Mouse (Mus musculus) 416B (cell line): ENCODE results near the gene Iqck.

Source experiments
- DNase-seq: peaks from one replicate; pipeline ENCODE4 v3.0.0; 2011; ENCODE audit warnings: low read depth

Gene Iqck

GRCm38 (mm10) chr7:118953626-118954282 is 98.2 kb downstream of the Iqck start:
- DNase-seq = no peak

GRCm38 (mm10) chr7:118954968-118955367 is 99.4 kb downstream of the Iqck start:
- no peak for DNase-seq

DNA sequence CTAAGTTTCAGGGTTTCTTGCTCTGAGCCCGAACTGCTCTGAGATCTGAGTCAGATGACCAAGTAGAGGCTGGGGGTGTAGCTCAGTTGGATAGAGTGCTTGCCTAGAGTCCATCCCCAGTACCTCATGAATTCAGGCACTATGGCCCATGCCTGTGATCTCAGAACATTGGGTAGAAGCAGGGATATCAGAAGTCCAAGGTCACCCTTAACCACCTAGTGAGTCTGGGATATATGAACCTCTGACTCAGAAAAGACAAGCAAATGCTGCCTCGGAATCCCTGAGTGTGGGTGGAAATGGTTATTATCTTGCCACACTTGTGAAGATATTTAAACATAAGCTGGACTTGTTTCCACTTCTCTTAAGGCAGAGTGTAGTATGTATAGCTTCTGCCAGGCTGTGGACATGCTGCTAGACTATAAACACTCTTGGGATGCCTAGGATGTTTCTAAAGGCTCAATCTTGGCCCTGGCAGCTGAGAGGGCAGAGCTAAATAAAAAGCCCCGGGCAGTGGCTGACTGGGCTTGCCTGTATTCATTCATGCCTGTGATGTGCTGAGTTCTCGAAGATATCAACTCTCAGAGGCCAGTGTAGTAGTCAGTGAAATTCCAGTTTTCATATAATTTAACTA is 101.2 kb downstream of the Iqck start:
- DNase-seq = no peak

DNA sequence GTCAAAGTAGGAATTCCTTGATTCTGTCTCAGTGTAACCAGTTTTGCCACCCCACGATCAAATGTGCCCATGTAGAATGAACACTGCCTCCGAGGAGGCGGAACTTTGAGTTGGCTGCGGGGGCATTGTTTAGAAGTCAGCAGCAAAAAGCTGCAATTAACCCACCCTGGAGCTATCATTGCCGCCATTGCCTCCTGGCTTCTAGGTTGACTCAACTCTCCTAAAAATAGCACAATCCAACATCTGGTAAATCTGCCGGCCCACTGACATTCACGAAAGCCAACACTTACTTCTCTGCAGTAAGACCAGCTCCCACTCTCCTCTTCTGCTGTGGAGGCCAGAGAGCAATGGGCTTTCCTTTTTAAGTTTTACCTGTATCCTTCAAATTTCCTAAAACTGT is 103.7 kb downstream of the Iqck start:
- no peak for DNase-seq

GRCm38 (mm10) chr7:118964777-118965176 is 109.2 kb downstream of the Iqck start:
- no peak for DNase-seq

DNA sequence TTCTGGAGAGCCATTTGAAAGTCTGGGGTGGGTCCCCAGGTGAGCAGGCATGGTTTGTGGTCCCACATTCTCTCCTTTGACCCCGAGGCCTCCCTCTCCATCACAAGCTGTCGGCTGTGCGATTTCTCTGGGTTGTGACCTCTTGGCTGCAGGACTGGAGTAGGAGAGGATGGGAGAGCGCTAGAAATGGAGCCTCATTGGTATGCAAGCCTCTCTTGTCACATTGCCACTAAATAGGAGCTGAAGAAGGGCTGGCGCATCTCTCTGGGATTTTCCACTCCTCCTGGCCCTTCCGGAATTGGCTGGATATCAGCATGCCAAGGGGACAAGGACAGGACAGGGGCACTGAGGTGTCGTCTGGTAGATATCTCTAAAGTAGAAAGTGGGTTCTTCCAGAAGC is 109.6 kb downstream of the Iqck start:
- no peak for DNase-seq

DNA sequence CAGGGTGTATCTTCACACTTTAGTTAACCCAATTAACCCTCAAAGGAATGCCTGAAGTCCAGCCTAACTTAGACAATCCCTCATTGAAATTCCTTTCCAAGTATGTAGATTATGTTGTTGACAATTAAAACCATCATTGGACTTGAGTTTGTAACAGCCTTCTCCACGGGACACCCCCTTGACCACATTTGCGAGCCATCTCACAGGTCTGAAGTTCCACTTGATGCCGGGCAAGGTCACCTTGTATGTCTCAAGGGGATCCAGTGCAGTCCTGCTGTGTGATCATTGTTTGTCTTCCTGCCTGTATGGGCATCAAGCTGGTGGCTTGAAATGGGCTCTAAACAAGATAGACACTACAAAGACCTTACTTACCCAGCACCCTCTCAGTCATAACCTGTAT is 113.3 kb downstream of the Iqck start:
- no peak for DNase-seq

DNA sequence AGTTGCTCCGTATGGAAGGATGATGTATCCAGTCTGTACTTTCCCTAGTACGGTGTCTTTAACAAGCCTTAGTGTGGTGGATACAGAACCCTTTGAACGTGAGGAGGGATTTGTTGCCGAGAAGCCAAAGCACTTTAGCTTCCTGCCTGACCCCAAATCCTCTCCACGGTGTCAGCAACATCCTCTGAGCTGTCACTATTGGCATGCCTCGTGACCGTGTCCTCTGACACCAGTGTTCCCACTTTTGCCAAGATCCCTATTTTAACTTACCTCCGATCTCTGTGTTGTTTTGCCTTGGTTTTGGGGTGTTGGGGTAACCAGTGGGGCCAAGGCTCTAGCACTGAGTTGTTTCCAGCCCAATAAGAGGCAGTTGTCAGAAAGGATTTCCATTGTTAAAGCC is 115.9 kb downstream of the Iqck start:
- DNase-seq = no peak

DNA sequence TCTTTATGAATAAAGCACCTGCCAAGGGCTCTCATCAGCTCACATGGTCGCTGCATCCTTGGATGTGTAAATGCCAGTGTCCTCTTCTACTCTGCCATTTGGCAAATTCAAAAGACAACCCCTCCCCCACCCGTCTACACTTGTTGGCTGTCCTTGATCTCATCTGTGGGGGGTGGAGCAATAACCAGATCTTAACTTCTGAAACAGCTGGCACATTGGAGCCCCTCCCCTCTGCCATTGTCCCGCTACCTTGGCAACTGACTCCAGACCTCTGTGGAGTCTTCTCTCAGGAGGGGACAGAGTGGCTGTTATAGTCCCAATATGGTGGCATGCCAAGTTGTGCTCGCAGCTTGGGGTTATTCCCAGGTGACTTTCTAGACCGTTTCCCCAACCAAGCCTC is 116.8 kb downstream of the Iqck start:
- DNase-seq = no peak

GRCm38 (mm10) chr7:118973377-118973776 is 117.8 kb downstream of the Iqck start:
- DNase-seq = no peak

DNA sequence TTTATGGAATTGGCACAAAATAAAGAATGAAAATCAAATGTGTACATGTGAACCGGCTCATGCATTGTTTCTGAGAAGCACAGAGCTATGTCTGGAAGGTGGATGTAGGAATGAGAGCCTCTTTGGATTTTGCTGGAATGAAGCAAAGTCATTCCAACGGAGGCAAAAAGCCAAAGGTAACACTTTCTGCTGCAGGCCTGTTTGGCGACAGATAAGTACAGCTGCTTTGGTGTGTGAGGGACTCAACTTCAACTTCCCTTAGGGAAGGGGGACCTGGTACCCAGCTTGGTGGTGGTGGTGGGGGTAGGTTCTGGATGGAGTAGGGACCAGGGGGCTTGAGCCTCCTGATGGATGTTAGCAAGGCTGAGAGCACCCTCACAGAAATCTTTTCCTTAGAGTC is 120.3 kb downstream of the Iqck start:
- no peak for DNase-seq

DNA sequence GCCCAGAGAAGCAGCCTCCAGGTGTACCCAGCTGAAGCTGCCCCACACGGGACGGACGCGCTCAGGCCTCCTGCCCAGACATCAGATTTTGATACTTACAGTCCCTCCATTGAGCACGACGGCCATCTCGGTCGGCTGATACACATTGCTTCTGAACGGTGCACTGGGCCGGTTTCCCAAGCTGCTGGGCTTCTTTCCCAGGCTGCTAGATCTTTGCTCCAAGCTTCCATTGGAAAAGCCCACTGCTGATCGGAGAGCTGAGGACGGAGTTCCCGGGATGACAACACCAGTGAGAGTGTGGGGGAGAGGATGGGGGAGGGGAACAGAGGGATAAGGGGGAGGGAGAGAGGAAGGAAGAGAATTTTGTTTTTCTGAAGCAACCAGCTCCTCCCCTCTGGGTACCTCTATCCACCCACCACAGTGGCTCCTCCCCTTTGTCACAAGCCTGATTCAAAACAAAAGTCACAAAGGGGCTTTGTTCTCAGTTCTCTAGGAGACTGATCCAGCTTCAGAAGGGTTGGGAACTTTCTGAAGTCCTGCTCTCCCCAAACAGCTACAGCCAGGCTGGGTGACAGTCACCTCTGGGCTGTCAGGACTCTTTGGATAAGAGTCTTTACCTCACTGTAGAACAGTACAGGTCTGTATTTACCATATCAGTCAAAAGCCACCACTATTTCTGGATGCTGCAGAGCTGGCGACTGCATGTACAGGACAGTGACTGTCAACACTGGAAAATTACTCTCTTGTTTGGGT is 121.0 kb downstream of the Iqck start:
- DNase-seq = no peak

GRCm38 (mm10) chr7:118977167-118977543 is 121.6 kb downstream of the Iqck start:
- DNase-seq = no peak

- DNase-seq = no peak
Measured at GRCm38 (mm10) chr7:118979121-118979520, 123.6 kb downstream of the Iqck start.

DNA sequence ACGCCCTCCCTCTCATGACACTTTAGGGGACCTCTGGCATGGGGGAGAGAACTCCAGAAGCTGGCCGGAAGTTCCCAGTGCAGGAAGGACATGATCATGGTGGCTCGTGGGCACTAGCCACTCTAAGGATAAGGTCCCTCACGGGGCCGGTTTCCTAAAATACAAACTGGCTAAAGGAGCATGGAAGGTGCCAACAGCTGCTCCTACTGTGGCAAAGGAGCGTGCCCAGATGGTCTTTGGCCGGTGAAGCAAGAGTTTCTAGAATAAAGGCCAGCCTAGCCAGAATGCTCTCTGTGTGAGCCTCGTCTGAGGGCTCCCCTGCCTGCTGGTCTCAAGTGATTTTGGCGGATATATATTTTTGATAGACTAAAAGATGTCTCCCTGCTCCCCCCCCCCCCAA is 124.2 kb downstream of the Iqck start:
- DNase-seq = no peak

GRCm38 (mm10) chr7:118981346-118981745 is 125.8 kb downstream of the Iqck start:
- no peak for DNase-seq

GRCm38 (mm10) chr7:118981831-118982230 is 126.3 kb downstream of the Iqck start:
- DNase-seq = no peak

DNA sequence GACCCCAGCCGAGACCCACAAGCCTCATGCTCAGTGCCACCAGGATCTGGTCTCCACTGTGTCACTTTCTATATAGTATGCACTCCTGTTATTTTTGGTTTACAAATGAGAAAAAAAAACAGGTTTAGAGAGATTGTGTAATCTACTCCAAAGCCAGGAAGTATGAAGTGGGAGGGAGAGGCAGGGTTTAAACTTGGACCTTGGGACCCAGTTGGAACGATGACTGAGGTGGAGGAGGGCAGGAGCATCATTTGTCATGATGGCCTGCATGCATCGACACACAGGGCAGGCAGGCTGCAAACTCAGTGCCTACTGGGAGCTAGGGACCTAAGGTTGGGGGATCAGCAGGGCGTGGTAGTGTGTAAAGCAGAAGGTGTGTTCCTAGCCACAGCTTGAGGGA is 127.0 kb downstream of the Iqck start:
- DNase-seq = no peak

GRCm38 (mm10) chr7:118983961-118984360 is 128.4 kb downstream of the Iqck start:
- no peak for DNase-seq

DNA sequence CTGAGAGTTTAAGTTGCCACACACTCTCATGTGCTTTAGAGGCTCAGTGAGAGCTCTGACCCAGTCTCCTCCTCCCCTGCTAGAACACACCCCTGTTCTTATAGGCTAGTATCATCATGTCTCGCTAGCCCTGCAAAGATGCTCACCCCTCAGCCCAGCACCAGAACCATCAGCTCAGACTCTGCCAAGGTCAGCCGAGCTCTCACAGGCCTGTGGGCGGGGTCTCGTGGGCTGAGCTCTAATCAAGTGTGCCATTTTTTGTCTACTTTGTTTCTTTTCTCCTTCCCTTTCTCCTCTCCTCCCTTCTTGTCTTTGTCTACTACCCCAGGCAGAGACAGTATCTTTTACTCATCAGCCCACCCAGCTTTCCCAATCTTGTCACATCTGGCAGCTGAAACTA is 130.2 kb downstream of the Iqck start:
- DNase-seq = no peak

DNA sequence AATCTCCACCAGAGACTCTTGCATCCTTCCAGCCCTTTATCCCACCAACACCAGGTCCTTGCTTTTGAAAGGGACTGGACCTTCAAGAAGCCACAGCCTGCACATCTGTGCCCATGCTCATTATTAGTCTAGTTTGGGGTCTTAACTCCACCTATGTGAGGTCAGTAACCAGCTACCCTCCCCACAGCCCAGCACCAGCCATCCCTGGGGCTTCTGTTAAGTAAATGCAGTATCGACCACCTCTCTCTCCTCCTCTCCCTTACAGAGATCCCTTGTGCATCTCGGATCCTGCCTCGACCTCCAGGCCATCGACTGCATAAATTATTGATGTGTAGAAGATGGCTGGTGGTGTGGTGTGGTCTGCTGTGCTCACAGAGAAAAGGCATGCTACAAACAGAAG is 130.8 kb downstream of the Iqck start:
- DNase-seq = no peak

DNA sequence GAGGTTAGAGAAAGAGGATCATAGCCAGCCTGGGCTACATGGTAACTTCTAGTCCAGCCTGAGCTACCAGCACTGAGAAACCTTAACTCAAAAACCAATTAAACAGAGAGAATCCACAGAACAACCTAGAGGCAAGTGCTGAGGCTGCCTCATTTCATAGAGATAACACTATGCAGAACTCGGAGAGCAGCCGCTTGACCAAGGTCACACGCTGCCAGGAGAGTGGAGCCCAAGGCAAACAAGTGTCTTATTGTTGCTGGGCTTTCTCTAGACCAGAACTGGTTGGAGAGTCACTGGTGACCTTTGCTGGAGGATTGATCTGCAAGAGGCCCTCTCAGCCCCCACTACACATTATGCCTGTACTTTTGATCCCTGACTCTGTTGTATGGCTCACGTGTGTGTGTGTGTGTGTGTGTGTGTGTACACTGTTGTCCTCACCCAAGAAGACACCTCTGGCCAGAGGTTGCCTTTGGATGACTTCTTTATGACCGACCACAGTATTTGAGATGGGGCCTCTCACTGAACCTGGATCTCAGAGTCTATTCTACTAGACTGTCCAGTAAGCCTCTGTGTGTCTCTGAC is 133.8 kb downstream of the Iqck start:
- no peak for DNase-seq

DNA sequence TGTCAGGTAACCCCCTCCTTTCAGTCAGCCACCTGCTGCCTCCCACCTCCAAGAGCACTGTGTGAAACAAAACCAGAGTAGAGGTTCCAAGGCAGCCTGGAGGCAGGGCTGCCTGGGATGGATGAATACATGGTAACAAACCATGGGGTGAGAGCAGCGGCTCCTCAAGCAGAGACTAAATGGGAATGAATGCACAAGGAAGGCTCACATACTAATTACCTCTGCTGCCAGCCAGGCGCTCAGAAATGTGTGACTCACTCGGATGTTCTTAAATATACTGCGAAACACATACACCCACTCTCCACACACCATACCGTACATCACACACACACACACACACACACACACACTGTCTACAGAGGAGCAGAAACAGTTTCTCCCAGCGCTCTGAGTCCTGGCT is 134.7 kb downstream of the Iqck start:
- DNase-seq = no peak
